Mouse (Mus musculus) CD4-positive, CD25-positive, alpha-beta regulatory T cell, adult 2 months (primary cell): ENCODE results near the gene Zbtb25.
A peak's percentile ranks its signal among the peaks of the same experiment; 100 is the strongest.

Experiments used
- DNase-seq: peaks from one replicate; pipeline ENCODE4 v3.0.0-alpha.2; 2012; ENCODE audit warnings: low read depth, low spot score

Zbtb25 gene

GRCm38 (mm10) chr12:76377059-76377458 is 7.7 kb upstream of the Zbtb25 start:
- DNase-seq, result no peak

- peak; percentile 88 for DNase-seq
These were observed 7.2 kb upstream of the Zbtb25 start for GRCm38 (mm10) chr12:76376649-76377048.

GRCm38 (mm10) chr12:76375506-76375905 is 6.1 kb upstream of the Zbtb25 start:
- peak; percentile 72 for DNase-seq

- no peak for DNase-seq
These were observed 5.5 kb upstream of the Zbtb25 start for GRCm38 (mm10) chr12:76374911-76375310.

- peak; percentile 67 for DNase-seq
These were observed 4.6 kb upstream of the Zbtb25 start for GRCm38 (mm10) chr12:76373991-76374390.

- peak; percentile 69 for DNase-seq
These were observed 3.7 kb upstream of the Zbtb25 start for GRCm38 (mm10) chr12:76372881-76373818.

- DNase-seq, result peak; percentile 29
These were observed 2.6 kb upstream of the Zbtb25 start for GRCm38 (mm10) chr12:76372046-76372445.

GRCm38 (mm10) chr12:76370831-76371571 is 1.6 kb upstream of the Zbtb25 start:
- peak; percentile 82 for DNase-seq

- peak; percentile 88 for DNase-seq
These were observed 802 bp upstream of the Zbtb25 start, which contains the start of gene Zbtb1 for GRCm38 (mm10) chr12:76369978-76370830. Gene Zbtb1 (plus strand): TSS chr12:76370266.

GRCm38 (mm10) chr12:76368790-76369205 is 604 bp downstream of the Zbtb25 start:
- DNase-seq, result peak; percentile 62

- peak; percentile 35 for DNase-seq
These were observed 1.1 kb downstream of the Zbtb25 start for GRCm38 (mm10) chr12:76368201-76368789.

GRCm38 (mm10) chr12:76367096-76367995 is 2.1 kb downstream of the Zbtb25 start:
- peak; percentile 63 for DNase-seq

GRCm38 (mm10) chr12:76366276-76366675 is 3.1 kb downstream of the Zbtb25 start:
- DNase-seq, result peak; percentile 34

- DNase-seq, result peak; percentile 79
These were observed 7.1 kb downstream of the Zbtb25 start for GRCm38 (mm10) chr12:76362303-76362676.

GRCm38 (mm10) chr12:76361405-76362302 is 7.7 kb downstream of the Zbtb25 start:
- peak; percentile 77 for DNase-seq

GRCm38 (mm10) chr12:76360868-76361267 is 8.5 kb downstream of the Zbtb25 start:
- DNase-seq, result no peak

GRCm38 (mm10) chr12:76349680-76350220 is 19.7 kb downstream of the Zbtb25 start:
- no peak for DNase-seq

- DNase-seq, result peak; percentile 82
These were observed 23.5 kb downstream of the Zbtb25 start for GRCm38 (mm10) chr12:76345759-76346455.
